8 mouse cellular contexts compared by ENCODE assay signal in genomic region chr19:46598720-46599252, GRCm38 (mm10). TPM values are rescaled to one million over a fixed set of nuclear protein-coding genes. Genes with fewer than 3 reads are reported as not detected.
DNase-seq lines count a peak whose midpoint lies in the region; ATAC-seq lines count a peak whose summit lies in the region.

Wbp1l (plus strand) TSS chr19:46599084.

- peak within 1 kb of the TSS; percentile 75 for H3K27ac ChIP-seq in hindbrain, embryonic 14.5 days

- peak within 1 kb of the TSS; percentile 82 for H3K4me3 ChIP-seq in hindbrain, embryonic 14.5 days (replicated peaks; ENCODE audit: low read length)

- no peaks in the 10 kb centered on the region for H3K9me3 ChIP-seq in hindbrain, embryonic 14.5 days (ENCODE audit: control insufficient read depth, low read length)

- peak within 1 kb of the TSS; percentile 90 for H3K4me2 ChIP-seq in hindbrain, embryonic 14.5 days (replicated peaks)

- peaks cover 10% of the 10 kb centered on the region for H3K4me1 ChIP-seq in hindbrain, embryonic 14.5 days (replicated peaks; ENCODE audit: control insufficient read depth, insufficient read depth, low read length)

- peak within 1 kb of the TSS; percentile 77 for H3K9ac ChIP-seq in hindbrain, embryonic 14.5 days

- WGBS in hindbrain, embryonic 14.5 days, result under 1% methylated on average over 22 of the region's 22 CpGs

- DNase-seq in R1 (ENCODE audit: low read depth, low spot score), result peak; percentile 100
- DNase-seq in cerebellum, postnatal 25 days, result peak; percentile 92 to 94
- DNase-seq in frontal cortex, postnatal 25 days (ENCODE audit: low spot score in 2 of 2), result peak; percentile 88 to 91
- DNase-seq in hindbrain, embryonic 14.5 days (ENCODE audit: low spot score), result peak; percentile 96
- DNase-seq in layer of hippocampus, postnatal 36 days, result peak; percentile 97 to 98
- DNase-seq in lung, postnatal 36 days, result peak; percentile 99
- DNase-seq in retina, postnatal 1 day, result peak; percentile 100
- peak; percentile 91 to 99 for DNase-seq in urinary bladder, adult 18-20 months (ENCODE audit: low spot score in 2 of 2)

- peaks cover 21% of the 10 kb centered on the region for H3K36me3 ChIP-seq in hindbrain, embryonic 14.5 days (replicated peaks; ENCODE audit: control insufficient read depth, insufficient read depth)

- no peaks in the 10 kb centered on the region for H3K27me3 ChIP-seq in hindbrain, embryonic 14.5 days (ENCODE audit: control insufficient read depth, insufficient read depth, low read length)

- peak; percentile 99 for ATAC-seq in hindbrain, embryonic 14.5 days (ENCODE audit: low FRiP score)

RNA-seq across cellular contexts. Expression of gene Wbp1l, which starts in this region (rescaled TPM):
- polyA plus RNA-seq in hindbrain, embryonic 14.5 days (2014; fragmentation: Nextera tagmentation; extraction: Ambion mirVana), result 29.9 and 31.7 TPM in 2 replicates
- 10 to 100 TPM; 39.9 to 40.8 TPM for total RNA-seq in layer of hippocampus, postnatal 36 days (2021)

Comparison
In these comparisons a context has a peak if more than half of its experiments do, and no peak if none do; other contexts are left out.
1. Peak in every context shown above with its lines: DNase-seq, ATAC-seq, H3K4me3 ChIP-seq and H3K27ac ChIP-seq.